Mouse (Mus musculus) liver, postnatal 0 days (tissue): ENCODE data around the gene Mpzl1. TPM values are rescaled to one million over a fixed set of nuclear protein-coding genes. Genes with fewer than 3 reads are reported as not detected.

Experiments
- ATAC-seq: fragments of 200-750 bp; cut with Nextera tagmentation; 2 replicates; pipeline ENCODE4 v1.8.0; 2017; ENCODE audit warnings: mild to moderate bottlenecking, moderate library complexity
- DNase-seq: peaks from one replicate; pipeline ENCODE4 v3.0.0-alpha.2; 2016
- H3K27ac ChIP-seq: fragments of 300-500 bp; sonication (generic); 2 replicates; pipeline ENCODE4 v1.5.1; 2014; ENCODE audit warnings: antibody characterized with exemption, moderate library complexity, mild to moderate bottlenecking, low read depth
- H3K27me3 ChIP-seq: fragments of 300-500 bp; sonication (generic); 2 replicates; pipeline ENCODE4 v1.6.1; 2014; ENCODE audit warnings: low read length, control low read depth, mixed read lengths; ENCODE audit not compliant: insufficient read depth
- H3K36me3 ChIP-seq: fragments of 300-500 bp; sonication (generic); replicated peaks from 2 replicates; pipeline ENCODE4 v1.6.1; 2014; ENCODE audit warnings: mild to moderate bottlenecking, control low read depth, low read length, moderate library complexity, mixed read lengths; ENCODE audit not compliant: insufficient read depth
- H3K4me1 ChIP-seq: fragments of 300-500 bp; sonication (generic); 2 replicates; pipeline ENCODE4 v1.6.1; 2014; ENCODE audit warnings: antibody characterized with exemption, mild to moderate bottlenecking, control low read depth; ENCODE audit not compliant: insufficient read depth
- H3K4me2 ChIP-seq: fragments of 300-500 bp; sonication (generic); 2 replicates; pipeline ENCODE4 v1.6.1; 2014; ENCODE audit warnings: low read depth, mild to moderate bottlenecking, low read length, moderate library complexity, mixed read lengths
- H3K4me3 ChIP-seq: fragments of 300-500 bp; sonication (generic); 2 replicates; pipeline ENCODE4 v1.5.1; 2014; ENCODE audit warnings: low read depth, low read length
- H3K9ac ChIP-seq: fragments of 300-500 bp; sonication (generic); replicated peaks from 2 replicates; pipeline ENCODE4 v1.6.1; 2014; ENCODE audit warnings: mild to moderate bottlenecking, moderate library complexity
- H3K9me3 ChIP-seq: fragments of 300-500 bp; sonication (generic); 2 replicates; pipeline ENCODE4 v1.6.1; 2016; ENCODE audit warnings: mild to moderate bottlenecking, control low read depth, low read length, mixed read lengths
- CTCF ChIP-seq: sonication (generic); IDR thresholded peaks from 2 replicates; pipeline ENCODE4 v1.5.1; 2016; ENCODE audit warnings: antibody characterized with exemption, low read depth
- EP300 ChIP-seq: IDR thresholded peaks from 2 replicates; pipeline ENCODE4 v1.6.1; 2016; ENCODE audit warnings: antibody characterized with exemption, low read depth, mild to moderate bottlenecking
- WGBS: fragments of 180-500 bp; shearing (Covaris S2); extraction: QIAGEN DNeasy Blood & Tissue Kit; methylation state at CpG from one replicate; pipeline ENCODE4 v1.1.7; 2014; ENCODE audit not compliant: insufficient replicate concordance; 5-methylcytosine and 5-hydroxymethylcytosine counted together
- polyA plus RNA-seq: library from polyadenylated mRNA; unstranded; fragments of >200 nt; fragmentation: Nextera tagmentation; extraction: Ambion mirVana; gene quantifications from 2 replicates; pipeline ENCODE4 v1.2.1, GENCODE M21; 2015

Mpzl1 gene
- polyA plus RNA-seq, 1 experiment from 2014 or later, result 26.6 TPM

GRCm38 (mm10) chr1:165668904-165669303 is 34.6 kb upstream of the Mpzl1 start:
- Histone ChIP-seq H3K27ac (no peak overlapping the region), H3K4me2 (no peak overlapping the region), H3K27me3 (no peaks in the 10 kb centered on the region), H3K4me1 (peaks cover 3% of the 10 kb centered on the region; the same call in 1 of the 2 replicates), H3K9ac (no peak overlapping the region), H3K36me3 (peaks cover 6% of the 10 kb centered on the region), H3K4me3 (no peak overlapping the region), H3K9me3 (no peaks in the 10 kb centered on the region)
- 71% methylated on average over 4 of the region's 4 CpGs for WGBS
- no peak for TF ChIP-seq CTCF
- TF ChIP-seq EP300, result no peak
- DNase-seq, result no peak
- no peak for ATAC-seq

GRCm38 (mm10) chr1:165667380-165667779 is 33.0 kb upstream of the Mpzl1 start:
- no peak for ATAC-seq
- no peak for TF ChIP-seq CTCF
- no peak for TF ChIP-seq EP300
- Histone ChIP-seq H3K4me2 (no peak overlapping the region), H3K27ac (no peak overlapping the region), H3K9me3 (no peaks in the 10 kb centered on the region), H3K36me3 (peaks cover 6% of the 10 kb centered on the region), H3K4me3 (no peak overlapping the region), H3K27me3 (no peaks in the 10 kb centered on the region), H3K9ac (no peak overlapping the region), H3K4me1 (peaks cover 5% of the 10 kb centered on the region; the same call in 1 of the 2 replicates)
- no peak for DNase-seq
- WGBS, result 67% methylated on average over 13 of the region's 13 CpGs

- no peak overlapping the region for H3K9ac ChIP-seq
Measured at GRCm38 (mm10) chr1:165666944-165667343, 32.6 kb upstream of the Mpzl1 start.

GRCm38 (mm10) chr1:165665758-165666157 is 31.4 kb upstream of the Mpzl1 start:
- 83% methylated on average over 5 of the region's 5 CpGs for WGBS
- Histone ChIP-seq H3K27ac (no peak overlapping the region), H3K9ac (no peak overlapping the region), H3K9me3 (no peaks in the 10 kb centered on the region), H3K4me2 (no peak overlapping the region), H3K4me3 (no peak overlapping the region), H3K36me3 (peaks cover 4% of the 10 kb centered on the region), H3K27me3 (no peaks in the 10 kb centered on the region), H3K4me1 (0 out of 2 replicates have a peak, but pooled peaks cover 5% of the 10 kb centered on the region)
- DNase-seq (no peak), ATAC-seq (no peak)
- no peak for TF ChIP-seq CTCF
- TF ChIP-seq EP300, result no peak

More at GRCm38 (mm10) chr1:165666944-165667343, 32.6 kb upstream of the Mpzl1 start:
- no peak for TF ChIP-seq EP300
- no peak for TF ChIP-seq CTCF
- ATAC-seq (0 out of 2 replicates have a peak, but pooled peaks have one; percentile 17), DNase-seq (no peak)
- Histone ChIP-seq H3K4me2 (no peak overlapping the region), H3K27ac (no peak overlapping the region), H3K27me3 (no peaks in the 10 kb centered on the region), H3K36me3 (peaks cover 6% of the 10 kb centered on the region), H3K9me3 (no peaks in the 10 kb centered on the region), H3K4me3 (no peak overlapping the region), H3K4me1 (0 out of 2 replicates have a peak, but pooled peaks cover 5% of the 10 kb centered on the region)
- WGBS, result 73% methylated on average over 6 of the region's 6 CpGs

- no peak overlapping the region for H3K9ac ChIP-seq
- H3K9me3 ChIP-seq, result no peaks in the 10 kb centered on the region
- 0 out of 2 replicates have a peak, but pooled peaks cover 5% of the 10 kb centered on the region for H3K4me1 ChIP-seq
- H3K27me3 ChIP-seq, result no peaks in the 10 kb centered on the region
- ATAC-seq (no peak), DNase-seq (no peak)
- 72% methylated on average over 16 of the region's 16 CpGs for WGBS
- H3K27ac ChIP-seq, result peak overlapping the region; percentile 55; the same call in 1 of the 2 replicates
- H3K4me3 ChIP-seq, result no peak overlapping the region
- H3K4me2 ChIP-seq, result no peak overlapping the region
- H3K36me3 ChIP-seq, result peaks cover 12% of the 10 kb centered on the region
- no peak for TF ChIP-seq EP300
- no peak for TF ChIP-seq CTCF
Measured at GRCm38 (mm10) chr1:165663277-165663676, 28.9 kb upstream of the Mpzl1 start.

GRCm38 (mm10) chr1:165662426-165663192 is 28.3 kb upstream of the Mpzl1 start:
- no peak overlapping the region for H3K9ac ChIP-seq
- TF ChIP-seq EP300, result no peak
- DNase-seq (no peak), ATAC-seq (no peak)
- H3K27ac ChIP-seq, result no peak overlapping the region
- 64% methylated on average over 15 of the region's 15 CpGs for WGBS
- no peak overlapping the region for H3K4me3 ChIP-seq
- H3K27me3 ChIP-seq, result no peaks in the 10 kb centered on the region
- no peak overlapping the region for H3K4me2 ChIP-seq
- no peaks in the 10 kb centered on the region for H3K9me3 ChIP-seq
- 0 out of 2 replicates have a peak, but pooled peaks cover 5% of the 10 kb centered on the region for H3K4me1 ChIP-seq
- H3K36me3 ChIP-seq, result peaks cover 17% of the 10 kb centered on the region
